Mouse (Mus musculus): ENCODE data around the gene Tmem212.

DNA sequence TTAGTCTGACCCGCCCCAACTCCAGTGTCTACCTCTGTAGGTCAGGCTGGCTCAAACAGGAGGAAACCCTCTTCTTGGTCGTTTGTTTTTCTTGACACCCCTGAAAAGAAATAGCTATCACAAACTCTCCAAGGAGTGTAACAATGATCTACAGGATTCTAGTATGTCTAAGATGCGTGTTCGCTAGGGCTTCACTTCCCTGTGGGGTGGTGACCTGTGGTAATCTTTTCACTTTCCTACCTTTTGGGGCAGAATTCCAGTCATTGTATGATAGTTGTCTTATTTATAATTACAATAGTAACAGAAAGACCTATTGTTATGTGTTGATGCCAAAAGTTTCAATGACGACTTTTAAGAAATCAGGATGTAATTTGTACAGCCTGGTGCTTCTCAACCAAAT lies 40.6 kb upstream of the Tmem212 start:
- TF ChIP-seq POU5F1 (IDR thresholded peaks at IDR 0.05; ENCODE audit: borderline replicate concordance, low read length) = no peak
- no peak for TF ChIP-seq CTCF (conservative IDR thresholded peaks at IDR 0.05; ENCODE audit: low read length)

Measured in E14TG2a.4 (cell line).